Mouse (Mus musculus) midbrain, postnatal 0 days (tissue): ENCODE results near the gene Six1. TPM values are rescaled to one million over a fixed set of nuclear protein-coding genes. Genes with fewer than 3 reads are reported as not detected.

Source experiments
- ATAC-seq: fragments of 200-750 bp; cut with Nextera tagmentation; 2 replicates; pipeline ENCODE4 v1.8.0; 2017; ENCODE audit warnings: moderate number of reproducible peaks, mild to moderate bottlenecking, moderate TSS enrichment, moderate library complexity; ENCODE audit not compliant: low FRiP score
- DNase-seq: peaks from one replicate; pipeline ENCODE4 v3.0.0-alpha.2; 2015; ENCODE audit warnings: low spot score
- H3K27ac ChIP-seq: fragments of 300-500 bp; sonication (generic); 2 replicates; pipeline ENCODE4 v1.5.1; 2014; ENCODE audit warnings: low read depth, mild to moderate bottlenecking, low read length, mixed read lengths
- H3K27me3 ChIP-seq: fragments of 300-500 bp; sonication (generic); 2 replicates; pipeline ENCODE4 v1.6.1; 2014; ENCODE audit warnings: low read length, control low read depth, mixed read lengths; ENCODE audit not compliant: insufficient read depth
- H3K36me3 ChIP-seq: fragments of 300-500 bp; sonication (generic); 2 replicates; pipeline ENCODE4 v1.6.1; 2014; ENCODE audit warnings: low read length, control low read depth, mixed read lengths; ENCODE audit not compliant: insufficient read depth
- H3K4me1 ChIP-seq: fragments of 300-500 bp; sonication (generic); 2 replicates; pipeline ENCODE4 v1.6.1; 2014; ENCODE audit warnings: mild to moderate bottlenecking, control low read depth, antibody characterized with exemption, low read length, mixed read lengths; ENCODE audit not compliant: insufficient read depth
- H3K4me2 ChIP-seq: fragments of 300-500 bp; sonication (generic); 2 replicates; pipeline ENCODE4 v1.6.1; 2014; ENCODE audit warnings: low read depth, mild to moderate bottlenecking, low read length, mixed read lengths; ENCODE audit not compliant: poor library complexity, severe bottlenecking
- H3K4me3 ChIP-seq: fragments of 300-500 bp; sonication (generic); 2 replicates; pipeline ENCODE4 v1.5.1; 2014; ENCODE audit warnings: low read depth, mild to moderate bottlenecking, low read length, moderate library complexity
- H3K9ac ChIP-seq: fragments of 300-500 bp; sonication (generic); replicated peaks from 2 replicates; pipeline ENCODE4 v1.6.1; 2014; ENCODE audit warnings: mild to moderate bottlenecking, low read length, moderate library complexity, mixed read lengths; ENCODE audit not compliant: poor library complexity, severe bottlenecking
- H3K9me3 ChIP-seq: fragments of 300-500 bp; sonication (generic); 2 replicates; pipeline ENCODE4 v1.6.1; 2016; ENCODE audit warnings: low read length, control low read depth
- CTCF ChIP-seq: IDR thresholded peaks from 2 replicates; pipeline ENCODE4 v1.5.1; 2016; ENCODE audit warnings: antibody characterized with exemption, mild to moderate bottlenecking
- WGBS: fragments of 180-500 bp; shearing (Covaris S2); extraction: QIAGEN DNeasy Blood & Tissue Kit; methylation state at CpG from one replicate; pipeline ENCODE4 v1.1.7; 2014; 5-methylcytosine and 5-hydroxymethylcytosine counted together
- polyA plus RNA-seq: library from polyadenylated mRNA; unstranded; fragments of >200 nt; fragmentation: Nextera tagmentation; extraction: Ambion mirVana; gene quantifications from 2 replicates; pipeline ENCODE4 v1.2.1, GENCODE M21; 2015
- total RNA-seq: library from RNA; depleted of rRNA; stranded (reverse); fragments of >200 nt; gene quantifications from 2 replicates; pipeline ENCODE4 v1.2.3, GENCODE M21; 2014

Gene Six1
- total and polyA plus RNA-seq, 2 experiments from 2014 or later = 0.44 to 0.68 TPM

DNA sequence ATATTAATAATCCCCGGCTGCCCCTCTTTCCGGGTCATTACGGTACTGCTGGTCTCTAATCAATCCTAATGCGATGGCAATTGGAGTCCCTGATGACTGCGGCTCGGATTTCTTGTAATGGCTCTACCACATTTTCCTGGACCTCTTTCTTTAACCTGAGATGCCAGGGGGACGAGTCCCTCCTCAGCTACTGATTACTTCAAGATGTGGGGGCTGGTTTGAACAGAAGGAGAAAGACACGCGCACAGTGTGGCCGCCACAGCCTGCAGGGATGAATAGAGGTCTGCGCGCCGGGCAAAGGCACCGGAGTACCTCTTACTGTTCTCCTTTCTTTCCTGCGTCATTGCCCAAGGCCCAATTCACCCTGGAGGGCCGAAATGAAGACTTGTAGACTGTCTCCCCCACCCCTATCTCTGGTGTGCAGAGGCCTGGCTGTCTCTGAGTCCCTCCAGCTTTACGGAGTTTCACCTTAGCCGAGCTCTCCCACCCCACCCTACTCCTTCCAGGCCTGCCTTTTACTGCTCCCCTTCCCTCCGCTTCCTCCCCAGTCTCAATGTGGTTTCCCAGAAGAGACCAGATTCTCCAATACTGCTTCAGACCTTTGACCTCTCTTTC lies 1.5 kb downstream of the Six1 start:
- Histone ChIP-seq H3K9me3 (no peaks in the 10 kb centered on the region), H3K4me3 (no peak overlapping the region), H3K4me2 (no peak overlapping the region), H3K27me3 (peaks cover 88% of the 10 kb centered on the region), H3K27ac (no peak overlapping the region), H3K4me1 (no peaks in the 10 kb centered on the region), H3K36me3 (no peaks in the 10 kb centered on the region), H3K9ac (no peak overlapping the region)
- ATAC-seq (no peak), DNase-seq (no peak)
- TF ChIP-seq CTCF = no peak
- 4% methylated on average over 19 of the region's 19 CpGs for WGBS

DNA sequence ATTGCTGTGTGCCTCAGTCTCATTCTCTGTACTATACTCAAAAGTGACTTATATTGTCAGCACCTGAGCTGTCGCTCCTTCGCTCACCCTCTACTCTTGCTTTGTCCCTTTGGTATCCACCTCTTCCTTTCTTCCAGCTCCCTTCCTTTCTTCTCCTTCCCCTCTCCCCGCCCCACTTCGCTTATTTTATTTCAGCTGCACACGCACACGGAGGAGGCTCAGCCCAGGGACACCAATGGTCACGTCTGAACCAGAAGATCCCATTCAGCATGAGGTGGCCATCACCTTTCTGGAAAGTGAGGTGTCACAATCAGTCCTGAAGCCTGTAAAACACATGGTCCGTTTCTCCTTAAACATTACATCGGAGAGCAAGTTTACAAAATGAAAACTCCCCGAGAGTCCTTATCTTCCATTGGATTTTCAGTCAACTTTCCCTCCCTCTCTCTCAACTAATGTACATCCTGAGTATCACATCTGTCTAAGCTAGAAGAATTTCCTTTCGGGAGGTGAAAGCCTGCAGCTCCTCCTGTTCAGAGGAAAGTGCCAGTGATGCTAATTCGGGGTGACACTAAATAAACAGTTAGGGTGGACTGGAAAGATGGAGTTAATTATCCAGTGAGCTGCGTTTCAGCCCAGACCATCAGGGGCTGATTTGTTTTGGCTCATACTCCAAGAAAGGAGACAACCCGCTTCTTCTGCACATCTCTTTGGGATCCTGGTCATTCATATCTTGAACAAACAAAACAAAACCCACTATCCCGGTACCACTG lies 2.7 kb downstream of the Six1 start:
- no peak for TF ChIP-seq CTCF
- DNase-seq = no peak
- no peak for ATAC-seq
- Histone ChIP-seq H3K4me2 (no peak overlapping the region), H3K4me1 (no peaks in the 10 kb centered on the region), H3K27me3 (peaks cover 90% of the 10 kb centered on the region), H3K36me3 (no peaks in the 10 kb centered on the region), H3K4me3 (no peak overlapping the region), H3K9me3 (no peaks in the 10 kb centered on the region), H3K27ac (no peak overlapping the region), H3K9ac (no peak overlapping the region)
- WGBS = under 1% methylated on average over 15 of the region's 15 CpGs

- TF ChIP-seq CTCF = no peak
- WGBS = 2% methylated on average over 13 of the region's 13 CpGs
- Histone ChIP-seq H3K4me2 (no peak overlapping the region), H3K4me3 (no peak overlapping the region), H3K27me3 (peaks cover 92% of the 10 kb centered on the region), H3K9ac (no peak overlapping the region), H3K9me3 (no peaks in the 10 kb centered on the region), H3K36me3 (no peaks in the 10 kb centered on the region), H3K4me1 (no peaks in the 10 kb centered on the region), H3K27ac (no peak overlapping the region)
- DNase-seq (no peak), ATAC-seq (no peak)
Measured at GRCm38 (mm10) chr12:73050305-73050704, 3.4 kb downstream of the Six1 start.

DNA sequence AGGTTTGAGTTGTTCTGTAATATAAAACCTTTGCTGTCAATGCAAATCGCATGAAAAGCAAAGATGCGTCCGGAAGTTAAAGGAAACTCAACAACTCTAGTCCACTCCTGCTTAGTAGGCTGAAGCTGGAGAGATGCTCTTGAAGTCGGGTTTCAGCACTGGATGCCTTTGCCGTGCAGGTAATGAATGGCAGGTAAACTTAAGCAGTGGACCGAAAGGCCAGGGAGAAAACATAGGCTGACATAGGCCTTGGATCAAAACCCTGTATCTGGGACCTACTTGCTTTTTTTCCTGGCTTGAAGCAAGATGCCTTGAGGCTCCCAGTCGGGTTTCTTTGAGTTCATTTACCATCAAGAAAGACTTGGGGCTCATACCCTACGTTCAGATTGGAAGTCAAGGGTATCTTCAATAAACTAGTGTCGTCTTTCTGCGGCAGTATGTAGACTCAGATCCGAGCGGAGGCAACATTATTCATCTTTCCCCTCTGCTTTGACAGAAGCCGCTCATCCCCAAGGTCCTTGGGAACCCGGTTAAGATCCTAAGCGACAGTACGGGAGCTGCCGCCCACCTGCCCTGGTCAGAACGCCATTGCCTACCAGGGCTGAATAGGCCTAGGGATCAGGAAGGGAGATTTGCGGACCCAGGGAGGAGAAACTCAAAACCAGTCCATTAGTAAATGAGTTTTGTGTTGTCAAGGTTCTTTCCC lies 4.0 kb downstream of the Six1 start:
- Histone ChIP-seq H3K27ac (no peak overlapping the region), H3K4me2 (no peak overlapping the region), H3K9ac (no peak overlapping the region), H3K36me3 (no peaks in the 10 kb centered on the region), H3K4me1 (no peaks in the 10 kb centered on the region), H3K4me3 (no peak overlapping the region), H3K27me3 (peaks cover 92% of the 10 kb centered on the region), H3K9me3 (no peaks in the 10 kb centered on the region)
- no peak for ATAC-seq
- TF ChIP-seq CTCF = no peak
- WGBS = 6% methylated on average over 19 of the region's 19 CpGs
- DNase-seq = no peak

DNA sequence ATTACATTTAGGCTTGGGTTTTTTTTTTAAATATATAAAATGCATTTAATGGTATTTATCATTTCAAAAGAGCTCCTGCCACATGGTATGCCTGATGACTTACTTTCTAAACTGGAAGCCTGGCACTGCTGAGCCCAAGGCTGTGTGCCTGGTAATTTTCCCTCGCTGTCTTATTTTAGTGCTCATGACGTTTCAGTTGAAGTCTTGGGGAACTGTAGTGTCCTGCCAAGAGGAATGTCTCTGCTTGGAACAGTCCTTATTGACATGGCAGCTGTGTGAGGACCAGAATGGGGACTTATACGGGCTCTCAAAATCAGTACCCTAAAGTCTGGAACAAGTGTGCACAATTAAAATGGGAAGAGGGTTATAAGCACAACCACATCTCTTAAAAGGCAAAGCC lies 5.2 kb downstream of the Six1 start:
- no peaks in the 10 kb centered on the region for H3K4me1 ChIP-seq
- ATAC-seq = no peak
- TF ChIP-seq CTCF = no peak
- DNase-seq = no peak
- no peak overlapping the region for H3K27ac ChIP-seq
- H3K36me3 ChIP-seq = no peaks in the 10 kb centered on the region
- no peaks in the 10 kb centered on the region for H3K9me3 ChIP-seq
- H3K4me2 ChIP-seq = no peak overlapping the region
- no peak overlapping the region for H3K9ac ChIP-seq
- H3K4me3 ChIP-seq = no peak overlapping the region
- 7% methylated on average over 3 of the region's 3 CpGs for WGBS
- H3K27me3 ChIP-seq = peaks cover 92% of the 10 kb centered on the region

DNA sequence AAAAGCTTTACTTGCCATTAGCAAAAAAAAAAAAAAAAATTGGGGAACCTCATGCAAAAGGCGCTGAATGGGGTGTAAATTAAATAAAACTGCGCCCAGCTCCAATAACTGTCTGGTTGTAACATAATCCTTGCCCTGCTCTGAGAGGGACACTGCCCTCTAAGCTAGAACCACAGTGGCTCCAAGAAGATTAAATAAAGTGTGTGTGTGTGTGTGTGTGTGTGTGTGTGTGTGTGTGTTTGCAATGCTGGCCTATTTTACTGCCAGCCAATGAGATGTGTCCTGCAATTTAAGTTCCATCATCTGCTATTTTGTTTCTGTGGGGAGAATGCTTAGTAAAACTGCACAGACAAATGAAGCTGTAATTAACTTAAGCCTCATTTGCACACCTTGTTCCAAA lies 6.1 kb downstream of the Six1 start:
- H3K4me2 ChIP-seq = no peak overlapping the region
- no peak for TF ChIP-seq CTCF
- 4% methylated on average over 2 of the region's 2 CpGs for WGBS

More for the DNA sequence above, 6.1 kb downstream of the Six1 start:
- no peak overlapping the region for H3K4me3 ChIP-seq
- no peaks in the 10 kb centered on the region for H3K4me1 ChIP-seq
- no peak for ATAC-seq
- no peak overlapping the region for H3K27ac ChIP-seq
- peaks cover 92% of the 10 kb centered on the region for H3K27me3 ChIP-seq
- no peaks in the 10 kb centered on the region for H3K36me3 ChIP-seq
- H3K9ac ChIP-seq = no peak overlapping the region
- H3K9me3 ChIP-seq = no peaks in the 10 kb centered on the region
- DNase-seq = no peak
